Mouse (Mus musculus) forebrain, embryonic 16.5 days (tissue): ENCODE measurements at regions not wholly inside any gene's neighbourhood (a gene's known extent, or its start where the extent isn't known, plus 50 kb on each side); places are given as distances from the start of the nearest gene placed in this dataset.

Experiments
- ATAC-seq: fragments of 200-750 bp; cut with Nextera tagmentation; 2 replicates; pipeline ENCODE4 v1.8.0; 2017; ENCODE audit warnings: mild to moderate bottlenecking, moderate library complexity
- H3K27ac ChIP-seq: fragments of 300-500 bp; sonication (generic); 2 replicates; pipeline ENCODE4 v1.5.1; 2014; ENCODE audit warnings: low read length, control low read depth
- H3K27me3 ChIP-seq: fragments of 300-500 bp; sonication (generic); replicated peaks from 2 replicates; pipeline ENCODE4 v1.6.1; 2014; ENCODE audit warnings: low read length; ENCODE audit not compliant: control insufficient read depth, insufficient read depth
- H3K36me3 ChIP-seq: fragments of 300-500 bp; sonication (generic); 2 replicates; pipeline ENCODE4 v1.6.1; 2014; ENCODE audit not compliant: control insufficient read depth, insufficient read depth
- H3K4me1 ChIP-seq: fragments of 300-500 bp; sonication (generic); replicated peaks from 2 replicates; pipeline ENCODE4 v1.6.1; 2014; ENCODE audit warnings: low read length; ENCODE audit not compliant: control insufficient read depth, insufficient read depth
- H3K4me2 ChIP-seq: fragments of 300-500 bp; sonication (generic); 2 replicates; pipeline ENCODE4 v1.6.1; 2014; ENCODE audit warnings: mild to moderate bottlenecking, low read length, control low read depth
- H3K4me3 ChIP-seq: fragments of 300-500 bp; sonication (generic); replicated peaks from 2 replicates; pipeline ENCODE4 v1.5.1; 2014; ENCODE audit warnings: mild to moderate bottlenecking, low read length, control low read depth
- H3K9ac ChIP-seq: fragments of 300-500 bp; sonication (generic); replicated peaks from 2 replicates; pipeline ENCODE4 v1.6.1; 2014; ENCODE audit warnings: low read depth, low read length, control low read depth
- H3K9me3 ChIP-seq: fragments of 300-500 bp; sonication (generic); 2 replicates; pipeline ENCODE4 v1.6.1; 2016; ENCODE audit warnings: low read length; ENCODE audit not compliant: control insufficient read depth
- WGBS: fragments of 180-500 bp; shearing (Covaris S2); extraction: QIAGEN DNeasy Blood & Tissue Kit; methylation state at CpG from one replicate; pipeline ENCODE4 v1.1.7; 2014; 5-methylcytosine and 5-hydroxymethylcytosine counted together

GRCm38 (mm10) chr8:89664911-89665689 lies 621.1 kb upstream of the Sall1 start:
- 93% methylated on average over 9 of the region's 9 CpGs for WGBS
- H3K9ac ChIP-seq = no peak overlapping the region
- H3K36me3 ChIP-seq = no peaks in the 10 kb centered on the region
- H3K4me3 ChIP-seq = no peak overlapping the region
- H3K4me1 ChIP-seq = no peaks in the 10 kb centered on the region
- H3K27ac ChIP-seq = no peak overlapping the region
- ATAC-seq = no peak
- H3K27me3 ChIP-seq = no peaks in the 10 kb centered on the region; the same call in 1 of the 2 replicates
- no peak overlapping the region for H3K4me2 ChIP-seq
- H3K9me3 ChIP-seq = no peaks in the 10 kb centered on the region

- Histone ChIP-seq H3K27ac (no peak overlapping the region), H3K4me3 (no peak overlapping the region), H3K9me3 (no peaks in the 10 kb centered on the region), H3K4me1 (no peaks in the 10 kb centered on the region), H3K36me3 (no peaks in the 10 kb centered on the region), H3K9ac (no peak overlapping the region), H3K27me3 (no peaks in the 10 kb centered on the region; the same call in 1 of the 2 replicates), H3K4me2 (no peak overlapping the region)
- 89% methylated on average over 10 of the region's 10 CpGs for WGBS
- ATAC-seq = no peak
Observed at GRCm38 (mm10) chr8:89663859-89664258, 619.9 kb upstream of the Sall1 start.

- ATAC-seq = no peak
- 35% methylated on average over 14 of the region's 14 CpGs for WGBS
- H3K27me3 ChIP-seq = no peaks in the 10 kb centered on the region
Observed at GRCm38 (mm10) chr8:89658998-89659944, 615.3 kb upstream of the Sall1 start.

GRCm38 (mm10) chr8:89655369-89655768 lies 611.4 kb upstream of the Sall1 start:
- Histone ChIP-seq H3K27me3 (no peaks in the 10 kb centered on the region), H3K9ac (no peak overlapping the region), H3K27ac (no peak overlapping the region), H3K4me3 (no peak overlapping the region), H3K36me3 (no peaks in the 10 kb centered on the region), H3K4me2 (no peak overlapping the region; the same call in 1 of the 2 replicates), H3K4me1 (peaks cover 4% of the 10 kb centered on the region; the same call in 1 of the 2 replicates), H3K9me3 (no peaks in the 10 kb centered on the region)
- no peak for ATAC-seq
- 44% methylated on average over 14 of the region's 14 CpGs for WGBS

More at GRCm38 (mm10) chr8:89658998-89659944, 615.3 kb upstream of the Sall1 start:
- peaks cover 4% of the 10 kb centered on the region; the same call in 1 of the 2 replicates for H3K4me1 ChIP-seq
- H3K4me3 ChIP-seq = no peak overlapping the region
- H3K36me3 ChIP-seq = no peaks in the 10 kb centered on the region
- H3K27ac ChIP-seq = no peak overlapping the region
- H3K4me2 ChIP-seq = no peak overlapping the region
- no peaks in the 10 kb centered on the region for H3K9me3 ChIP-seq
- no peak overlapping the region for H3K9ac ChIP-seq

- no peak overlapping the region for H3K4me3 ChIP-seq
Observed at GRCm38 (mm10) chr8:89649207-89649890, 605.4 kb upstream of the Sall1 start.

GRCm38 (mm10) chr8:89646946-89647345 lies 603.0 kb upstream of the Sall1 start:
- Histone ChIP-seq H3K4me3 (no peak overlapping the region), H3K9me3 (no peaks in the 10 kb centered on the region), H3K9ac (no peak overlapping the region), H3K4me1 (peaks cover 3% of the 10 kb centered on the region; the same call in 1 of the 2 replicates), H3K36me3 (no peaks in the 10 kb centered on the region), H3K4me2 (no peak overlapping the region), H3K27ac (no peak overlapping the region), H3K27me3 (no peaks in the 10 kb centered on the region)
- no peak for ATAC-seq
- WGBS = 88% methylated on average over 5 of the region's 5 CpGs

More at GRCm38 (mm10) chr8:89649207-89649890, 605.4 kb upstream of the Sall1 start:
- Histone ChIP-seq H3K9ac (no peak overlapping the region), H3K36me3 (no peaks in the 10 kb centered on the region), H3K9me3 (no peaks in the 10 kb centered on the region), H3K27me3 (no peaks in the 10 kb centered on the region), H3K27ac (no peak overlapping the region), H3K4me2 (no peak overlapping the region), H3K4me1 (no peaks in the 10 kb centered on the region)
- WGBS = 75% methylated on average over 5 of the region's 5 CpGs
- no peak for ATAC-seq

- 89% methylated on average over 5 of the region's 5 CpGs for WGBS
Observed at GRCm38 (mm10) chr8:89641339-89641738, 597.4 kb upstream of the Sall1 start.

GRCm38 (mm10) chr8:89634864-89635263 lies 590.9 kb upstream of the Sall1 start:
- no peak overlapping the region for H3K9ac ChIP-seq
- ATAC-seq = no peak
- H3K4me1 ChIP-seq = no peaks in the 10 kb centered on the region
- H3K4me3 ChIP-seq = no peak overlapping the region
- H3K4me2 ChIP-seq = no peak overlapping the region
- no peaks in the 10 kb centered on the region for H3K36me3 ChIP-seq
- H3K9me3 ChIP-seq = no peaks in the 10 kb centered on the region
- no peak overlapping the region for H3K27ac ChIP-seq
- no peaks in the 10 kb centered on the region for H3K27me3 ChIP-seq
- 93% methylated on average over 2 of the region's 2 CpGs for WGBS

More at GRCm38 (mm10) chr8:89641339-89641738, 597.4 kb upstream of the Sall1 start:
- Histone ChIP-seq H3K9ac (no peak overlapping the region), H3K36me3 (no peaks in the 10 kb centered on the region), H3K4me1 (peaks cover 3% of the 10 kb centered on the region; the same call in 1 of the 2 replicates), H3K27me3 (no peaks in the 10 kb centered on the region), H3K4me3 (no peak overlapping the region), H3K4me2 (no peak overlapping the region), H3K27ac (no peak overlapping the region), H3K9me3 (no peaks in the 10 kb centered on the region)
- no peak for ATAC-seq
